Mouse (Mus musculus): ENCODE results near the gene St5. TPM values are rescaled to one million over a fixed set of nuclear protein-coding genes. Genes with fewer than 3 reads are reported as not detected.

The St5 gene
- total RNA-seq (2015) (1.6 and 4.0 TPM in 2 replicates), total RNA-seq (2017) (2.0 and 2.9 TPM in 2 replicates)

GRCm38 (mm10) chr7:109703190-109704015 is at the start of gene St5, which contains the start of gene Akip1:
Gene St5 (minus strand): TSS chr7:109703605.
Gene Akip1 (plus strand): TSS chr7:109703690.
- peak; percentile 91 for ATAC-seq (replicated peaks; ENCODE audit: poor library complexity)

GRCm38 (mm10) chr7:109752008-109752925 is 48.9 kb upstream of the St5 start, which contains the start of gene Tmem9b:
Gene Tmem9b (minus strand): TSS chr7:109752875.
- peak; percentile 92 for ATAC-seq (replicated peaks; ENCODE audit: poor library complexity)

GRCm38 (mm10) chr7:109751427-109752007 is 48.1 kb upstream of the St5 start:
- peak; percentile 19 for ATAC-seq (replicated peaks; ENCODE audit: poor library complexity)

GRCm38 (mm10) chr7:109747747-109748146 is 44.3 kb upstream of the St5 start:
- no peak for ATAC-seq (replicated peaks; ENCODE audit: poor library complexity)

- no peak for ATAC-seq (replicated peaks; ENCODE audit: poor library complexity)
These were observed 38.3 kb upstream of the St5 start for GRCm38 (mm10) chr7:109741703-109742102.

- no peak for ATAC-seq (replicated peaks; ENCODE audit: poor library complexity)
These were observed 37.7 kb upstream of the St5 start for GRCm38 (mm10) chr7:109741060-109741459.

GRCm38 (mm10) chr7:109739822-109740370 is 36.5 kb upstream of the St5 start:
- no peak for ATAC-seq (replicated peaks; ENCODE audit: poor library complexity)

- no peak for ATAC-seq (replicated peaks; ENCODE audit: poor library complexity)
These were observed 31.4 kb upstream of the St5 start for GRCm38 (mm10) chr7:109734806-109735205.

- no peak for ATAC-seq (replicated peaks; ENCODE audit: poor library complexity)
These were observed 28.2 kb upstream of the St5 start, which contains the start of gene Ascl3 for GRCm38 (mm10) chr7:109731626-109732025. Gene Ascl3 (minus strand): TSS chr7:109731726.

- ATAC-seq (replicated peaks; ENCODE audit: poor library complexity) = no peak
These were observed 20.3 kb upstream of the St5 start, which contains the start of gene BC051019 for GRCm38 (mm10) chr7:109723697-109724096. Gene BC051019 (minus strand): TSS chr7:109723850.

GRCm38 (mm10) chr7:109723114-109723513 is 19.7 kb upstream of the St5 start:
- ATAC-seq (replicated peaks; ENCODE audit: poor library complexity) = no peak

GRCm38 (mm10) chr7:109722618-109723017 is 19.2 kb upstream of the St5 start:
- ATAC-seq (replicated peaks; ENCODE audit: poor library complexity) = no peak

- peak; percentile 77 for ATAC-seq (replicated peaks; ENCODE audit: poor library complexity)
These were observed 15.9 kb upstream of the St5 start for GRCm38 (mm10) chr7:109719286-109719685.

- ATAC-seq (replicated peaks; ENCODE audit: poor library complexity) = no peak
These were observed 10.1 kb upstream of the St5 start for GRCm38 (mm10) chr7:109713434-109713982.

- no peak for ATAC-seq (replicated peaks; ENCODE audit: poor library complexity)
These were observed 8.8 kb upstream of the St5 start for GRCm38 (mm10) chr7:109712198-109712597.

GRCm38 (mm10) chr7:109710069-109710468 is 6.7 kb upstream of the St5 start:
- ATAC-seq (replicated peaks; ENCODE audit: poor library complexity) = no peak

- ATAC-seq (replicated peaks; ENCODE audit: poor library complexity) = no peak
These were observed 5.6 kb upstream of the St5 start for GRCm38 (mm10) chr7:109708961-109709382.

GRCm38 (mm10) chr7:109707023-109707785 is 3.8 kb upstream of the St5 start:
- peak; percentile 47 for ATAC-seq (replicated peaks; ENCODE audit: poor library complexity)

- ATAC-seq (replicated peaks; ENCODE audit: poor library complexity) = no peak
These were observed 1.1 kb upstream of the St5 start for GRCm38 (mm10) chr7:109704461-109704860.

GRCm38 (mm10) chr7:109704016-109704377 is 592 bp upstream of the St5 start:
- ATAC-seq (replicated peaks; ENCODE audit: poor library complexity) = no peak

All from megakaryocyte progenitor cell, adult 5-6 weeks (primary cell).